Mouse (Mus musculus) lung, embryonic 14.5 days (tissue): ENCODE data around the gene Aff3. TPM values are rescaled to one million over a fixed set of nuclear protein-coding genes. Genes with fewer than 3 reads are reported as not detected.
A peak's percentile ranks its signal among the peaks of the same experiment; 100 is the strongest.

Experiments used
- ATAC-seq: fragments of 200-750 bp; cut with Nextera tagmentation; 2 replicates; pipeline ENCODE4 v1.8.0; 2017; ENCODE audit warnings: mild to moderate bottlenecking, moderate TSS enrichment, moderate library complexity; ENCODE audit not compliant: insufficient read depth
- DNase-seq: peaks from one replicate; pipeline ENCODE4 v3.0.0-alpha.2; 2015
- H3K27ac ChIP-seq: fragments of 300-500 bp; sonication (generic); 2 replicates; pipeline ENCODE4 v1.5.1; 2014; ENCODE audit warnings: low read depth, mild to moderate bottlenecking, moderate library complexity
- H3K27me3 ChIP-seq: fragments of 300-500 bp; sonication (generic); 2 replicates; pipeline ENCODE4 v1.6.1; 2014; ENCODE audit warnings: low read length, control low read depth; ENCODE audit not compliant: insufficient read depth
- H3K36me3 ChIP-seq: fragments of 300-500 bp; sonication (generic); 2 replicates; pipeline ENCODE4 v1.6.1; 2014; ENCODE audit warnings: control low read depth; ENCODE audit not compliant: insufficient read depth
- H3K4me1 ChIP-seq: fragments of 300-500 bp; sonication (generic); 2 replicates; pipeline ENCODE4 v1.6.1; 2014; ENCODE audit warnings: antibody characterized with exemption, control low read depth; ENCODE audit not compliant: insufficient read depth
- H3K4me2 ChIP-seq: fragments of 300-500 bp; sonication (generic); 2 replicates; pipeline ENCODE4 v1.6.1; 2014; ENCODE audit warnings: mild to moderate bottlenecking
- H3K4me3 ChIP-seq: fragments of 300-500 bp; sonication (generic); 2 replicates; pipeline ENCODE4 v1.5.1; 2014; ENCODE audit warnings: low read depth, low read length
- H3K9ac ChIP-seq: fragments of 300-500 bp; sonication (generic); 2 replicates; pipeline ENCODE4 v1.6.1; 2014
- H3K9me3 ChIP-seq: fragments of 300-500 bp; sonication (generic); 2 replicates; pipeline ENCODE4 v1.6.1; 2016; ENCODE audit warnings: low read depth, low read length, control low read depth
- CTCF ChIP-seq: IDR thresholded peaks from 2 replicates; pipeline ENCODE4 v1.5.1; 2016; ENCODE audit warnings: antibody characterized with exemption, low read depth
- WGBS: fragments of 180-500 bp; shearing (Covaris S2); extraction: QIAGEN DNeasy Blood & Tissue Kit; methylation state at CpG from one replicate; pipeline ENCODE4 v1.1.7; 2014; 5-methylcytosine and 5-hydroxymethylcytosine counted together
- polyA plus RNA-seq: library from polyadenylated mRNA; unstranded; fragments of >200 nt; fragmentation: Nextera tagmentation; extraction: Ambion mirVana; gene quantifications from 2 replicates; pipeline ENCODE4 v1.2.1, GENCODE M21; 2014

Gene Aff3
- polyA plus RNA-seq, 1 experiment from 2014 or later = 15.2 TPM

DNA sequence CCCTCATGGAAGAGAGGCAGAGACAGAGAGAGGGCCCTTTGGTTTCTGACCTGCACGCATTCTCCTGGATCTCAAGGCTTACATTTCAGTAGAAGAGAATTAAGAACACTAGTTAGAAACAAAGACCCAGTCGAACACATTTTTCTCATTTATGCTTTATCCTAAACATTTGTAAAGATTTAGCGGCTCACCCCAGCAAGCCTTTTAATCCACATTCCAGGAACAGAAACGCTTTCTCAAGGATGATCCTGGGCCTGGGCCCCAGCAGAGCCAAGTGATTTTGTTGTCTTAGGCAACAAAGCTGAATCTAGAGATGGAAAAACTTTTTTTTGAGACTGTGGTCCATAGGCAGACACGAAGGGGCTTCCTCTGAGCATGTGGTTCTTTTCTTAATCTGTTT lies 23.5 kb upstream of the Aff3 start:
- no peaks in the 10 kb centered on the region for H3K27me3 ChIP-seq
- H3K4me2 ChIP-seq = no peak overlapping the region
- no peaks in the 10 kb centered on the region for H3K9me3 ChIP-seq
- TF ChIP-seq CTCF = no peak
- ATAC-seq = no peak
- no peaks in the 10 kb centered on the region for H3K36me3 ChIP-seq
- no peaks in the 10 kb centered on the region for H3K4me1 ChIP-seq
- no peak for DNase-seq
- H3K4me3 ChIP-seq = no peak overlapping the region
- WGBS = 61% methylated on average over 5 of the region's 5 CpGs
- H3K27ac ChIP-seq = no peak overlapping the region
- no peak overlapping the region for H3K9ac ChIP-seq

DNA sequence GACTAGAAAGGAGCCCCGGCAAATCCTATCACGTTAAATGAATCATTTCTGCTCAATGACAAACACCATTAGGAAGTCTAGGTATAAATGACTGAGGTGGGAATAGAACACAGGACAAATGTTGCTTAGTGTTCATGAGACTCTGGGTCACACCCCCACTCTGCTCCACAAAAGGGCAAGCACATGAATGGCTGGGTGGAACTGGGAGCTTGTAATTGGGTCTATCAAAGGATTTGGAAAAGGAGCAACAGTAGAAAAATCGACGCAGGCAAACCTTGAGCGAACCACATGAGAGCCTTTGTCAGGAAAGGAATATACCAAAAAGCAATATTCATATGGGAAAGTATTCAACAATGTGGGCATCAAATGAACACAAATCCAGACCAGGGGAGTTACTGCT lies 21.0 kb upstream of the Aff3 start:
- no peaks in the 10 kb centered on the region for H3K9me3 ChIP-seq
- WGBS = 88% methylated on average over 5 of the region's 5 CpGs
- no peak for TF ChIP-seq CTCF
- no peaks in the 10 kb centered on the region for H3K4me1 ChIP-seq
- H3K27me3 ChIP-seq = no peaks in the 10 kb centered on the region
- no peak overlapping the region for H3K27ac ChIP-seq
- H3K4me2 ChIP-seq = no peak overlapping the region
- ATAC-seq (no peak), DNase-seq (no peak)
- H3K36me3 ChIP-seq = no peaks in the 10 kb centered on the region
- no peak overlapping the region for H3K9ac ChIP-seq
- no peak overlapping the region for H3K4me3 ChIP-seq

- no peak for TF ChIP-seq CTCF
- WGBS = 67% methylated on average over 10 of the region's 10 CpGs
Observed at GRCm38 (mm10) chr1:38683158-38683721, 18.5 kb upstream of the Aff3 start.

DNA sequence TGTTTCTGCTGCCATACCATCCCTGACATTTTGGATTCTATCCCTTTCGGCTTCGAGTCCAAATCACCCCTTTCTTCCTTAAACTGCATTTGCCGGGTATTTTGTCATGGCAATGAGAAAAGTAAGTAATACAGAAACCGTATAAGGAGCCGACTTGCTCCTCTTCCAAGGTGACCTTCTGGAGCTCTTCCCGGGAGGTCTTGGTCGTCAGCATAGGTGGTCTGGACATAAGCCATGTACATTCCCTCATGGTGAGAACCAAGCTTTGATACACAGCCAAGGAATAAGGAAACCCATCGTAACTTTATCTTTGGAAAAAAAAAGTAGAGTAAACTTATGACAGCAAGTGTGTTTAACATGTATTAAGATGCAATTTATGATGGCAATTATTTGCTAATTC lies 15.1 kb upstream of the Aff3 start:
- no peak overlapping the region for H3K4me2 ChIP-seq
- no peak overlapping the region for H3K9ac ChIP-seq
- H3K9me3 ChIP-seq = no peaks in the 10 kb centered on the region; the same call in 1 of the 2 replicates
- no peak overlapping the region for H3K4me3 ChIP-seq
- no peaks in the 10 kb centered on the region for H3K27me3 ChIP-seq
- DNase-seq (peak; percentile 71), ATAC-seq (peak; percentile 60; the same call in 1 of the 2 replicates)
- no peaks in the 10 kb centered on the region for H3K36me3 ChIP-seq
- WGBS = 37% methylated on average over 8 of the region's 8 CpGs
- H3K27ac ChIP-seq = no peak overlapping the region
- H3K4me1 ChIP-seq = no peaks in the 10 kb centered on the region
- TF ChIP-seq CTCF = no peak

More at GRCm38 (mm10) chr1:38683158-38683721, 18.5 kb upstream of the Aff3 start:
- H3K9ac ChIP-seq = no peak overlapping the region
- H3K9me3 ChIP-seq = no peaks in the 10 kb centered on the region
- no peak overlapping the region for H3K27ac ChIP-seq
- H3K27me3 ChIP-seq = no peaks in the 10 kb centered on the region
- no peak for DNase-seq
- H3K4me2 ChIP-seq = no peak overlapping the region
- no peak for ATAC-seq
- H3K4me1 ChIP-seq = no peaks in the 10 kb centered on the region
- no peak overlapping the region for H3K4me3 ChIP-seq
- no peaks in the 10 kb centered on the region for H3K36me3 ChIP-seq

DNA sequence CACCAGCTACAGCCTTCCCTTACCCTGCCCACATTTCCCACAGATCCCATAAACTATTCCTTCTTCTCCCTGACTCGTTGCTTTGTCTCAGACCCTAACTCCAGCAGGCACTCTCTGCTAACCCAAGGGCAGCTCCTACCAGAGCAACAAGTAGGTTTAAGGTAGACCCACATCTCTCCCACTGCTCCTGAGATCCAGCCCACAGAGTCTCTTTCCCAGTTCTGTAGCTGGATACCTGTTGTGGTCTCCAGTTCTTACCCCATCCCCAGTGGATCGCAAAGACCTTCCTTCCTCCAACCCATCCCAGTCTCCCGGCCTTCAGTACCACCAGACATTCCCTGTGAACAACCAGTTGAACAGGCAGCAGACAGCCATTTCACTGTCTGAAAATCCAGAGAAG lies 7.0 kb upstream of the Aff3 start:
- no peak overlapping the region for H3K9ac ChIP-seq
- peaks cover 5% of the 10 kb centered on the region for H3K4me1 ChIP-seq
- WGBS = 67% methylated on average over 3 of the region's 3 CpGs
- no peak overlapping the region for H3K4me2 ChIP-seq
- DNase-seq = no peak
- no peak for ATAC-seq
- H3K4me3 ChIP-seq = no peak overlapping the region
- H3K9me3 ChIP-seq = no peaks in the 10 kb centered on the region; the same call in 1 of the 2 replicates
- TF ChIP-seq CTCF = no peak
- H3K27ac ChIP-seq = no peak overlapping the region
- H3K27me3 ChIP-seq = no peaks in the 10 kb centered on the region
- no peaks in the 10 kb centered on the region for H3K36me3 ChIP-seq

DNA sequence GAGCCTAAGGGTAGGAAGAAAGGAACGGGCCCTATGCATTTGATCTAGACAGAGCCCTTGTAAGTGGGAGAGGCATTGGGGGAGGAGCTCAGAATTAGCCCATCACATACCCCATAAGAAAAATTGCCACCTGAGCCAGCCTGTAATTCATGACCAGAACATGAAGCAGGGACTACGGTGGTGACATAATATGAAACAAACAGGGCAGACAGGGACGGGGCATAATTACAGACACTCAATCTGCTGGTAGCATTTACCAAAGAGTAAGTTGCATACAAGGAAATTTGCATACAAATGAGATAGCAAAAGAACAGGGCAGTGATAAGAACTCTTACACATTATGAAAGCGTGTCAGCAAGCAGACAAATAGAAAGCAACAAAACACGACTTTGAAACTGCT lies 6.3 kb upstream of the Aff3 start:
- H3K9me3 ChIP-seq = no peaks in the 10 kb centered on the region; the same call in 1 of the 2 replicates
- H3K27ac ChIP-seq = no peak overlapping the region
- DNase-seq = no peak
- H3K36me3 ChIP-seq = no peaks in the 10 kb centered on the region
- no peak for TF ChIP-seq CTCF
- 69% methylated on average over 5 of the region's 5 CpGs for WGBS
- peaks cover 5% of the 10 kb centered on the region for H3K4me1 ChIP-seq
- no peak for ATAC-seq
- no peak overlapping the region for H3K4me3 ChIP-seq
- H3K9ac ChIP-seq = no peak overlapping the region
- no peaks in the 10 kb centered on the region for H3K27me3 ChIP-seq
- H3K4me2 ChIP-seq = no peak overlapping the region

DNA sequence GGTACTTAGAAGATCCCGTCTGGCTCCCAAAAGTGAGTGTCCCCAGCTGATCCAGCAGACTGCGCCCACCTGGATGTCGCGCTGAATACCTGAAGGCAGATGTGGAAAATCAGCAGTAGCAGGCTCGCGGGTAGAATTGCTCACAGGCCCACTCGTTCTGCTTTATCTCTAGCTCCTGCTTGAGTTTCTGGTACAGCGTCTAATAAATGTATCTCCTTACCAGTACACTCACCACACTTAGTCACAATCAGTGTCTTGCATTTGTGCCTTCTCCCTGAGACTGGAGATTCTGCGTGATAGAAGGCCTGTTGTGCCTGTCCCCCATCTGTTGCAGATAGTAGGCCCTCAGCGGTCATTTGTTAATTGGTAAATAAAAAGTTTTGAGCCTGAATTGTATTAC lies 3.6 kb upstream of the Aff3 start:
- ATAC-seq (no peak), DNase-seq (no peak)
- Histone ChIP-seq H3K9me3 (no peaks in the 10 kb centered on the region), H3K27ac (no peak overlapping the region), H3K4me2 (no peak overlapping the region), H3K4me1 (peaks cover 5% of the 10 kb centered on the region), H3K9ac (no peak overlapping the region), H3K27me3 (no peaks in the 10 kb centered on the region), H3K36me3 (no peaks in the 10 kb centered on the region), H3K4me3 (no peak overlapping the region)
- WGBS = 86% methylated on average over 10 of the region's 10 CpGs
- no peak for TF ChIP-seq CTCF

DNA sequence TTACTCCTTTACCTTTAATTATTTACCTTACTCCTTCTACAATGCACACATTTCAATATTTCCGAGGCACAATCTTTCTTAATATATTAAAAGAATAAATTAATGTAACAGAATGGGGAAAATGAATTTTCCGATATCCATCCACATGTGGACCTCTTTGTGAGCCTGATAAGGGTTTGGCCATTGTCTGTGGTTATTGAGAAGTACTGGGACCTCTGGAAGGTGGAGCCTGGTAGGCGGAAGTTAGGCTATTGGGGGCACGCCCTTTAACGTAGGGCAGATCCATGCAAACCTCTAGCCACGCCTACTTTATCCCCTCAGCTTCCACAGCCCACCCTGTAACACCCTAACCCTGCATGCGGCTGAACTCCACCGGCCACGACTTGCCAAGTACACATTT lies 3.1 kb upstream of the Aff3 start:
- H3K36me3 ChIP-seq = no peaks in the 10 kb centered on the region
- peaks cover 5% of the 10 kb centered on the region for H3K4me1 ChIP-seq
- no peak overlapping the region for H3K27ac ChIP-seq
- 80% methylated on average over 9 of the region's 9 CpGs for WGBS
- TF ChIP-seq CTCF = no peak
- no peak overlapping the region for H3K4me3 ChIP-seq
- H3K9ac ChIP-seq = no peak overlapping the region
- no peaks in the 10 kb centered on the region for H3K9me3 ChIP-seq
- no peaks in the 10 kb centered on the region for H3K27me3 ChIP-seq
- no peak for ATAC-seq
- H3K4me2 ChIP-seq = no peak overlapping the region
- DNase-seq = no peak
